Mouse (Mus musculus) megakaryocyte progenitor cell, adult 5-6 weeks (primary cell): ENCODE results near the gene Tagap1. TPM values are rescaled to one million over a fixed set of nuclear protein-coding genes. Genes with fewer than 3 reads are reported as not detected.
"Not testable (repeated sequence)": the region's sequence is repeated elsewhere in the genome, so short reads cannot be mapped to it uniquely, and the experiment has no call there.

Experiments used
- ATAC-seq: replicated peaks from 2 replicates; pipeline ENCODE4 v1.8.0; 2016; ENCODE audit warnings: mild to moderate bottlenecking, moderate TSS enrichment, inconsistent platforms; ENCODE audit not compliant: poor library complexity
- total RNA-seq, 2 experiments: library from RNA; stranded (forward) in 1 of 2; stranded (reverse) in 1 of 2; fragments of 157-497, 149-512 nt in 1 of 2; fragments of 200-1000 nt in 1 of 2; gene quantifications; 2 replicates each; pipeline versions ENCODE4 v1.2.3 to v1.2.4; 2015 to 2017

Gene Tagap1
- total RNA-seq (2015) (45.2 and 58.1 TPM in 2 replicates), total RNA-seq (2017) (34.9 and 46.6 TPM in 2 replicates)

- not testable (repeated sequence) for ATAC-seq
Measured at GRCm38 (mm10) chr17:6960776-6961175, at the start of gene Tagap1. Gene Tagap1 (minus strand): TSS chr17:6961156.

GRCm38 (mm10) chr17:7009901-7010300 lies 48.9 kb upstream of the Tagap1 start:
- peak; percentile 74 for ATAC-seq

GRCm38 (mm10) chr17:7009440-7009839 lies 48.5 kb upstream of the Tagap1 start:
- not testable (repeated sequence) for ATAC-seq

- ATAC-seq, result peak; percentile 62
Measured at GRCm38 (mm10) chr17:7008885-7009284, 47.9 kb upstream of the Tagap1 start.

- ATAC-seq, result not testable (repeated sequence)
Measured at GRCm38 (mm10) chr17:7005646-7006045, 44.7 kb upstream of the Tagap1 start.

- ATAC-seq, result peak; percentile 26; the same call in 1 of the 2 replicates
Measured at GRCm38 (mm10) chr17:7003392-7003791, 42.4 kb upstream of the Tagap1 start.

- not testable (repeated sequence) for ATAC-seq
Measured at GRCm38 (mm10) chr17:7001790-7002585, 41.0 kb upstream of the Tagap1 start.

- 0 out of 2 replicates have a peak, but pooled peaks have one; percentile 26 for ATAC-seq
Measured at GRCm38 (mm10) chr17:6997778-6998490, 37.0 kb upstream of the Tagap1 start.

GRCm38 (mm10) chr17:6996826-6997225 lies 35.9 kb upstream of the Tagap1 start:
- not testable (repeated sequence) for ATAC-seq

- not testable (repeated sequence) for ATAC-seq
Measured at GRCm38 (mm10) chr17:6995504-6995903, 34.5 kb upstream of the Tagap1 start.

GRCm38 (mm10) chr17:6986118-6986517 lies 25.2 kb upstream of the Tagap1 start:
- ATAC-seq, result peak; percentile 81

- ATAC-seq, result not testable (repeated sequence)
Measured at GRCm38 (mm10) chr17:6980144-6980543, 19.2 kb upstream of the Tagap1 start.

- ATAC-seq, result 0 out of 2 replicates have a peak, but pooled peaks have one; percentile 6
Measured at GRCm38 (mm10) chr17:6979380-6979779, 18.4 kb upstream of the Tagap1 start.

GRCm38 (mm10) chr17:6978287-6979248 lies 17.6 kb upstream of the Tagap1 start, which contains the start of gene Gm49721:
Gene Gm49721 (plus strand): TSS chr17:6978904.
- peak; percentile 97 for ATAC-seq

GRCm38 (mm10) chr17:6974985-6975384 lies 14.0 kb upstream of the Tagap1 start:
- ATAC-seq, result not testable (repeated sequence)

GRCm38 (mm10) chr17:6972836-6973396 lies 12.0 kb upstream of the Tagap1 start:
- ATAC-seq, result not testable (repeated sequence)

- not testable (repeated sequence) for ATAC-seq
Measured at GRCm38 (mm10) chr17:6971238-6971637, 10.3 kb upstream of the Tagap1 start.

GRCm38 (mm10) chr17:6970334-6970733 lies 9.4 kb upstream of the Tagap1 start, which contains the start of gene Rnaset2b:
Gene Rnaset2b (plus strand): TSS chr17:6970634.
- ATAC-seq, result not testable (repeated sequence)

GRCm38 (mm10) chr17:6967673-6968072 lies 6.7 kb upstream of the Tagap1 start:
- ATAC-seq, result peak; percentile 83

- ATAC-seq, result 0 out of 2 replicates have a peak, but pooled peaks have one; percentile 15
Measured at GRCm38 (mm10) chr17:6965364-6965763, 4.4 kb upstream of the Tagap1 start.
